Mouse (Mus musculus) 3T3-L1 (cell line): ENCODE measurements at regions not wholly inside any gene's neighbourhood (a gene's known extent, or its start where the extent isn't known, plus 50 kb on each side); places are given as distances from the start of the nearest gene placed in this dataset.

ENCODE experiments used
- DNase-seq: peaks from one replicate; pipeline ENCODE4 v3.0.0-alpha.2; 2015; ENCODE audit warnings: low read depth, low spot score

GRCm38 (mm10) chr1:185151130-185151799, 52.7 kb upstream of the Rab3gap2 start:
- no peak for DNase-seq

- no peak for DNase-seq
Observed at GRCm38 (mm10) chr1:185150431-185151129, 53.3 kb upstream of the Rab3gap2 start.

- no peak for DNase-seq
Observed at GRCm38 (mm10) chr1:185144791-185145190, 59.1 kb upstream of the Rab3gap2 start.

GRCm38 (mm10) chr1:185144006-185144405, 59.9 kb upstream of the Rab3gap2 start:
- no peak for DNase-seq

- no peak for DNase-seq
Observed at GRCm38 (mm10) chr1:185140317-185140716, 63.6 kb upstream of the Rab3gap2 start.

- DNase-seq = no peak
Observed at GRCm38 (mm10) chr1:185128209-185128608, 75.7 kb upstream of the Rab3gap2 start.

GRCm38 (mm10) chr1:185125737-185126286, 78.1 kb upstream of the Rab3gap2 start:
- DNase-seq = no peak

- DNase-seq = peak; percentile 37
Observed at GRCm38 (mm10) chr1:185121552-185121951, 82.4 kb upstream of the Rab3gap2 start.

- no peak for DNase-seq
Observed at GRCm38 (mm10) chr1:185120416-185120815, 83.5 kb upstream of the Rab3gap2 start.

- no peak for DNase-seq
Observed at GRCm38 (mm10) chr1:185117711-185118110, 86.2 kb upstream of the Rab3gap2 start.

- no peak for DNase-seq
Observed at GRCm38 (mm10) chr1:185113687-185114086, 90.2 kb upstream of the Rab3gap2 start.

- no peak for DNase-seq
Observed at GRCm38 (mm10) chr1:185112017-185112399, 91.9 kb upstream of the Rab3gap2 start.

- no peak for DNase-seq
Observed at GRCm38 (mm10) chr1:185111347-185112016, 92.4 kb upstream of the Rab3gap2 start.

GRCm38 (mm10) chr1:185104945-185105884, 98.7 kb upstream of the Rab3gap2 start:
- no peak for DNase-seq

GRCm38 (mm10) chr1:185103803-185104202, 100.1 kb upstream of the Rab3gap2 start:
- DNase-seq = no peak

GRCm38 (mm10) chr1:185098975-185099958, 99.9 kb upstream of the Mark1 start:
- no peak for DNase-seq

- DNase-seq = no peak
Observed at GRCm38 (mm10) chr1:185098195-185098974, 99.0 kb upstream of the Mark1 start.

- DNase-seq = no peak
Observed at GRCm38 (mm10) chr1:185096741-185097140, 97.4 kb upstream of the Mark1 start.

GRCm38 (mm10) chr1:185092757-185093156, 93.4 kb upstream of the Mark1 start:
- no peak for DNase-seq
